Mouse (Mus musculus): Measurements from ENCODE around the gene Zp3r. TPM values are rescaled to one million over a fixed set of nuclear protein-coding genes. Genes with fewer than 3 reads are reported as not detected.

The Zp3r gene
- polyA plus RNA-seq, 2 experiments = not detected

DNA sequence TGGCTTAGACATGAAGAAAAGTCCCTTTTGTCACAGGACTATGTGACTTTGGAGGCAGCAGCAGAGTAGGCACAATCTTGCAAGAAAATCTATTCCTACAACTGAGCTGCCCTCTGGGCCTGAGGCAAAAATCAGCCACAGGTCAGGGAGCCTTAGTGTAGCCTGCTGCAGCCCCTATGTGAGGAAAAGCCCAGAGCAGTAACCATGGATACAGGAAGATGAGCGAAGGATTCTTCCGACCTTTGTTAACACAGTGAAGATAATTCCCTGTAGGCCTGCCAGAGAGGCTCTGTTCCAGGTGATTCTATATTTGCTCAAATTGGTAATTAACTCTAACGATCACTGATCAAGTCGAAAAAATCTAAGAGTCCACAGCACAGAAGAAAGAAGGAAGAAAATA, 14.7 kb upstream of the Zp3r start:
- Histone ChIP-seq H3K9me3 (ENCODE audit: control insufficient read depth, low read length) (no peaks in the 10 kb centered on the region), H3K36me3 (replicated peaks; ENCODE audit: control insufficient read depth, insufficient read depth, low read depth) (no peaks in the 10 kb centered on the region), H3K27me3 (ENCODE audit: control insufficient read depth, insufficient read depth, low read length) (no peaks in the 10 kb centered on the region), H3K4me3 (ENCODE audit: insufficient read depth in 1 of 2, low read depth in 2 of 2, low read length in 2 of 2) (no peak overlapping the region), H3K4me2 (ENCODE audit: low read depth) (no peak overlapping the region), H3K4me1 (replicated peaks; ENCODE audit: control insufficient read depth in 2 of 2, insufficient read depth in 2 of 2, low read length in 1 of 2) (no peaks in the 10 kb centered on the region), H3K27ac (no peak overlapping the region), H3K9ac (replicated peaks) (no peak overlapping the region)
- TF ChIP-seq EP300 (IDR thresholded peaks at IDR 0.05; ENCODE audit: low read depth) (no peak), CTCF (IDR thresholded peaks at IDR 0.05; ENCODE audit: low read depth) (no peak)
- 65% methylated on average over 4 of the region's 4 CpGs for WGBS (ENCODE audit: insufficient replicate concordance)
- ATAC-seq (ENCODE audit: insufficient read depth) (no peak), DNase-seq (ENCODE audit: low read depth in 3 of 3, low spot score in 3 of 3) (no peak)

GRCm38 (mm10) chr1:130640967-130641366, 11.5 kb upstream of the Zp3r start:
- Histone ChIP-seq H3K27me3 (ENCODE audit: control insufficient read depth, insufficient read depth, low read length) (no peaks in the 10 kb centered on the region), H3K9me3 (ENCODE audit: control insufficient read depth, low read length) (no peaks in the 10 kb centered on the region), H3K4me3 (ENCODE audit: insufficient read depth in 1 of 2, low read depth in 2 of 2, low read length in 2 of 2) (no peak overlapping the region), H3K36me3 (replicated peaks; ENCODE audit: control insufficient read depth, insufficient read depth, low read depth) (no peaks in the 10 kb centered on the region), H3K27ac (no peak overlapping the region), H3K9ac (replicated peaks) (no peak overlapping the region), H3K4me2 (ENCODE audit: low read depth) (no peak overlapping the region), H3K4me1 (replicated peaks; ENCODE audit: control insufficient read depth in 2 of 2, insufficient read depth in 2 of 2, low read length in 1 of 2) (no peaks in the 10 kb centered on the region)
- DNase-seq (ENCODE audit: low read depth in 3 of 3, low spot score in 3 of 3) (no peak), ATAC-seq (ENCODE audit: insufficient read depth) (no peak)
- TF ChIP-seq CTCF (IDR thresholded peaks at IDR 0.05; ENCODE audit: low read depth) (no peak), EP300 (IDR thresholded peaks at IDR 0.05; ENCODE audit: low read depth) (no peak)

- ATAC-seq (ENCODE audit: insufficient read depth) (no peak), DNase-seq (ENCODE audit: low read depth in 3 of 3, low spot score in 3 of 3) (peak; percentile 19 to 27 (median 26))
- no peak overlapping the region for H3K4me2 ChIP-seq (ENCODE audit: low read depth)
- no peak overlapping the region for H3K9ac ChIP-seq (replicated peaks)
- WGBS (ENCODE audit: insufficient replicate concordance) = 7% methylated on average over 16 of the region's 16 CpGs
- H3K27me3 ChIP-seq (ENCODE audit: control insufficient read depth, insufficient read depth, low read length) = no peaks in the 10 kb centered on the region
- no peak overlapping the region for H3K27ac ChIP-seq
- peak; percentile 90 for TF ChIP-seq CTCF (IDR thresholded peaks at IDR 0.05; ENCODE audit: low read depth)
- TF ChIP-seq EP300 (IDR thresholded peaks at IDR 0.05; ENCODE audit: low read depth) = no peak
- H3K9me3 ChIP-seq (ENCODE audit: control insufficient read depth, low read length) = no peaks in the 10 kb centered on the region
- no peaks in the 10 kb centered on the region; a peak in 1 of 4 replicates for H3K4me1 ChIP-seq (replicated peaks; ENCODE audit: control insufficient read depth in 2 of 2, insufficient read depth in 2 of 2, low read length in 1 of 2)
- no peak overlapping the region for H3K4me3 ChIP-seq (ENCODE audit: insufficient read depth in 1 of 2, low read depth in 2 of 2, low read length in 2 of 2)
- H3K36me3 ChIP-seq (replicated peaks; ENCODE audit: control insufficient read depth, insufficient read depth, low read depth) = no peaks in the 10 kb centered on the region
Observed at GRCm38 (mm10) chr1:130633761-130634410, 4.5 kb upstream of the Zp3r start.

- no peak overlapping the region for H3K27ac ChIP-seq
- WGBS (ENCODE audit: insufficient replicate concordance) = 67% methylated on average over 8 of the region's 8 CpGs
- no peak for DNase-seq (ENCODE audit: low read depth in 3 of 3, low spot score in 3 of 3)
- ATAC-seq (ENCODE audit: insufficient read depth) = no peak
- no peaks in the 10 kb centered on the region for H3K36me3 ChIP-seq (replicated peaks; ENCODE audit: control insufficient read depth, insufficient read depth, low read depth)
- no peaks in the 10 kb centered on the region; a peak in 1 of 4 replicates for H3K4me1 ChIP-seq (replicated peaks; ENCODE audit: control insufficient read depth in 2 of 2, insufficient read depth in 2 of 2, low read length in 1 of 2)
- no peaks in the 10 kb centered on the region for H3K27me3 ChIP-seq (ENCODE audit: control insufficient read depth, insufficient read depth, low read length)
- H3K9me3 ChIP-seq (ENCODE audit: control insufficient read depth, low read length) = no peaks in the 10 kb centered on the region
- H3K4me3 ChIP-seq (ENCODE audit: insufficient read depth in 1 of 2, low read depth in 2 of 2, low read length in 2 of 2) = no peak overlapping the region
- no peak for TF ChIP-seq CTCF (IDR thresholded peaks at IDR 0.05; ENCODE audit: low read depth)
- TF ChIP-seq EP300 (IDR thresholded peaks at IDR 0.05; ENCODE audit: low read depth) = no peak
- H3K9ac ChIP-seq (replicated peaks) = no peak overlapping the region
- no peak overlapping the region for H3K4me2 ChIP-seq (ENCODE audit: low read depth)
Observed at GRCm38 (mm10) chr1:130633316-130633715, 3.9 kb upstream of the Zp3r start.

DNA sequence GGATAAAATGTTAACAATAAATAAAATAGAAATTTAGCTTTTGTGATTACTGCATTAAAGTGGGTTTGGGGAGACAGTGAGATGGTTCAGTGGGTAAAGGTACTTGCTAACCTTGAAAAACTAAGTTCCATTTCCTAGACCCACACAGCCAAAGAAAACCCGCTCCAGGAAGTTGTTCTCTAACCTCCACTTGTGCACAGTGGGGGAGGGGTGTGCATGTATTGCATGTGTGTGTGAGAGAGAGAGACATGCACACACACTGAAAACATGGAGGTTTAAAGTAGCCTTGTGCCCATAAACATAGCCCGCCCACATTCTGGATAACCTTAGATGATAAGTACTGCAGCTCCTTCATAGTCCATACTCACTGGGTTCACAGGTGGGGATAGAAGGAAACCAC, 33.1 kb downstream of the Zp3r start:
- Histone ChIP-seq H3K27ac (no peak overlapping the region), H3K9ac (replicated peaks) (no peak overlapping the region), H3K9me3 (ENCODE audit: control insufficient read depth, low read length) (no peaks in the 10 kb centered on the region), H3K4me2 (ENCODE audit: low read depth) (no peak overlapping the region), H3K4me3 (ENCODE audit: insufficient read depth in 1 of 2, low read depth in 2 of 2, low read length in 2 of 2) (no peak overlapping the region), H3K36me3 (replicated peaks; ENCODE audit: control insufficient read depth, insufficient read depth, low read depth) (no peaks in the 10 kb centered on the region), H3K4me1 (replicated peaks; ENCODE audit: control insufficient read depth in 2 of 2, insufficient read depth in 2 of 2, low read length in 1 of 2) (no peaks in the 10 kb centered on the region), H3K27me3 (ENCODE audit: control insufficient read depth, insufficient read depth, low read length) (no peaks in the 10 kb centered on the region)
- no peak for ATAC-seq (ENCODE audit: insufficient read depth)
- no peak for DNase-seq (ENCODE audit: low read depth in 3 of 3, low spot score in 3 of 3)
- WGBS (ENCODE audit: insufficient replicate concordance) = 51% methylated on average over 2 of the region's 2 CpGs
- TF ChIP-seq EP300 (IDR thresholded peaks at IDR 0.05; ENCODE audit: low read depth) (no peak), CTCF (IDR thresholded peaks at IDR 0.05; ENCODE audit: low read depth) (no peak)
